Mouse (Mus musculus) erythroblast, embryonic 14.5 days (primary cell): ENCODE data around the gene Rnaseh2b.

Source experiments
- GATA1 ChIP-seq: IDR thresholded peaks from 2 replicates; pipeline ENCODE4 v1.6.1; 2012; ENCODE audit warnings: low read length, inconsistent platforms, mixed read lengths
- TAL1 ChIP-seq: IDR thresholded peaks from 3 replicates; pipeline ENCODE4 v1.6.1; 2012; ENCODE audit warnings: low read length, inconsistent platforms, mixed read lengths

DNA sequence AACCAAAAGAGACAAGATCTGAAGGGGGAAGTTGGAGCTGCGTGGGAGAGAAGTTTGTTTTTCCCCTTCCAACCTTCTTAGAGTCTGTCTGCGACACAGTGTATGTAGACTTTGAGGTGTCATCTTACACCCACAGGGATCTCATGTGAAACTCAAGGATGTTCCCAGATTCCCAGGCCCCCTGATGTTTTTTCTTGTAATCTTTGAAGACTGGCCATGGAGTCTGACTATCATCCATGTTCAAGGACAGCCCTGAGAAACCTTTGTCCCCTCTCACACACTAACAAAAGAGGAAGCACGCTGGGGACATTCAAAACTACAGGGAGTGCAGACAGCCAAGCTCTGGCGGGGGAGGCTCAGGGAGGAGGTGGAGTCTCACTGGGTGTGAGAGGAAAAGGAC lies 46.8 kb upstream of the Rnaseh2b start:
- TF ChIP-seq GATA1 (no peak), TAL1 (no peak)
